Mouse (Mus musculus): ENCODE results near the gene Rab5c. TPM values are rescaled to one million over a fixed set of nuclear protein-coding genes. Genes with fewer than 3 reads are reported as not detected.

Gene Rab5c
- polyA plus RNA-seq, 1 experiment = 399 TPM

GRCm38 (mm10) chr11:100716649-100717048 lies 21.4 kb downstream of the Rab5c start:
- no peak for TF ChIP-seq GATA1 (IDR thresholded peaks at IDR 0.05; ENCODE audit: low read length)

- no peak for TF ChIP-seq GATA1 (IDR thresholded peaks at IDR 0.05; ENCODE audit: low read length)
Measured at GRCm38 (mm10) chr11:100714948-100715347, 23.1 kb downstream of the Rab5c start.

GRCm38 (mm10) chr11:100714534-100714915 lies 23.5 kb downstream of the Rab5c start:
- TF ChIP-seq GATA1 (IDR thresholded peaks at IDR 0.05; ENCODE audit: low read length) = no peak

GRCm38 (mm10) chr11:100713735-100714533 lies 24.1 kb downstream of the Rab5c start, which contains the start of gene Hspb9:
Gene Hspb9, plus strand, starts transcription at chr11:100713850.
- TF ChIP-seq GATA1 (IDR thresholded peaks at IDR 0.05; ENCODE audit: low read length) = no peak

GRCm38 (mm10) chr11:100713174-100713573 lies 24.8 kb downstream of the Rab5c start:
- no peak for TF ChIP-seq GATA1 (IDR thresholded peaks at IDR 0.05; ENCODE audit: low read length)

- no peak for TF ChIP-seq GATA1 (IDR thresholded peaks at IDR 0.05; ENCODE audit: low read length)
Measured at GRCm38 (mm10) chr11:100711783-100712615, 26.0 kb downstream of the Rab5c start, which contains the start of gene Kat2a. Gene Kat2a, minus strand, starts transcription at chr11:100712465.

- TF ChIP-seq GATA1 (IDR thresholded peaks at IDR 0.05; ENCODE audit: low read length) = no peak
Measured at GRCm38 (mm10) chr11:100710977-100711376, 27.0 kb downstream of the Rab5c start.

- TF ChIP-seq GATA1 (IDR thresholded peaks at IDR 0.05; ENCODE audit: low read length) = no peak
Measured at GRCm38 (mm10) chr11:100710528-100710927, 27.5 kb downstream of the Rab5c start.

- no peak for TF ChIP-seq GATA1 (IDR thresholded peaks at IDR 0.05; ENCODE audit: low read length)
Measured at GRCm38 (mm10) chr11:100709201-100709810, 28.7 kb downstream of the Rab5c start.

GRCm38 (mm10) chr11:100705095-100705747 lies 32.8 kb downstream of the Rab5c start:
- no peak for TF ChIP-seq GATA1 (IDR thresholded peaks at IDR 0.05; ENCODE audit: low read length)

- TF ChIP-seq GATA1 (IDR thresholded peaks at IDR 0.05; ENCODE audit: low read length) = no peak
Measured at GRCm38 (mm10) chr11:100703851-100704531, 34.0 kb downstream of the Rab5c start, which contains the start of gene Dhx58. Gene Dhx58, minus strand, starts transcription at chr11:100704271.

- TF ChIP-seq GATA1 (IDR thresholded peaks at IDR 0.05; ENCODE audit: low read length) = no peak
Measured at GRCm38 (mm10) chr11:100703366-100703765, 34.6 kb downstream of the Rab5c start.

GRCm38 (mm10) chr11:100702906-100703305 lies 35.1 kb downstream of the Rab5c start:
- TF ChIP-seq GATA1 (IDR thresholded peaks at IDR 0.05; ENCODE audit: low read length) = no peak

- TF ChIP-seq GATA1 (IDR thresholded peaks at IDR 0.05; ENCODE audit: low read length) = no peak
Measured at GRCm38 (mm10) chr11:100702081-100702851, 35.7 kb downstream of the Rab5c start.

Measured in G1E-ER4 (cell line).